Mouse (Mus musculus) spleen, embryonic (tissue): Measurements from ENCODE around the gene Shank2.

ENCODE experiments used
- CTCF ChIA-PET: fragments of 350-600 bp; sonication (Branson Sonifier 250); formaldehyde crosslinking; loops from one replicate; lab custom pipeline; 2022; lab: Charles Lee

The Shank2 gene

GRCm38 (mm10) chr7:144271074-144271473 is 269.3 kb downstream of the Shank2 start:
- CTCF ChIA-PET: no interaction called here

- CTCF ChIA-PET: no interaction called here
Observed at GRCm38 (mm10) chr7:144278703-144279102, 277.0 kb downstream of the Shank2 start.

DNA sequence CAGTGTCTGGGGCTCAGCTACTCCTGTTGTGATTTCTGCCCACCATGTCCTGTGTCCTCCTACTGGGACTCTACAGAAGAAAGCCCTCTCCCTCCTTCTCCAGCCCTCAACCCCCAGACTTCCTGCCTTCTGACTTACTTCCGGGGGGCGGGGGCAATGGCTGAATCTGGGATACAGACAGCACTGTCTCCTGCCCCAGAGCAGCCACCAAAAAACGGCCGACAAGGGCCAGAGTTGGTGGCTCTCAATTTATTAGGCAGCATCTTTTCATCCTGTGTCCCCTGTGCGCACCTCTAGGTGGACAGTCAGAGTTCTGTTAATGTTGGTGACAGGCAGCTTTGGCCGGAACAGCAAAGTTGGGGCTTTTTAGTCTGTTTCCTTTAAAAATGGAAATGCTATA is 282.0 kb downstream of the Shank2 start:
- CTCF ChIA-PET: no interaction called here

GRCm38 (mm10) chr7:144284241-144285065 is 282.7 kb downstream of the Shank2 start:
- CTCF ChIA-PET: no interaction called here

GRCm38 (mm10) chr7:144285066-144285633 is 283.4 kb downstream of the Shank2 start:
- CTCF ChIA-PET: no interaction called here

- CTCF ChIA-PET: no interaction called here
Observed at GRCm38 (mm10) chr7:144285912-144286311, 284.2 kb downstream of the Shank2 start.

GRCm38 (mm10) chr7:144287991-144288390 is 286.3 kb downstream of the Shank2 start:
- CTCF ChIA-PET: no interaction called here

DNA sequence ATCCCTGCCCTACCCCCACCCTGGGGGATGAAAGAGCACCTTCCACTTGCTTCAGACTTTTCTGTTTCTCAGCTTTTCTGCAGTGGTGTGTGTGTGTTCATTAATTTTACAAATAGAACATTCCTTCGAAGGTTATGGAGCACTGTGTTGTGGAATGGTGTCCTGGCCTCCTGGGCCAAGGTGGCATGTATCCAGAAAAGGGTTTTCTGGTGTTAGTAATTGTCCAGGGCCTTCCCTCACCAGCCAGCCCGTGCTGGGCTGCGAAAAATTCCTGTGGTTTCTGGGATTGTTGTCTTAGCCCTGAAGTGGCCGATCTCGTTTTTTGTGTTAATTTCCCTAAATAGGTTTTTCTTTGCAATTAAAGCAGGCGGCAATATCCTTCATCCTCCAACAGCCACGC is 289.8 kb downstream of the Shank2 start:
- CTCF ChIA-PET: no interaction called here

GRCm38 (mm10) chr7:144293611-144294010 is 291.9 kb downstream of the Shank2 start:
- CTCF ChIA-PET: no interaction called here

GRCm38 (mm10) chr7:144294239-144295200 is 292.8 kb downstream of the Shank2 start:
- CTCF ChIA-PET: no interaction called here

- CTCF ChIA-PET: no interaction called here
Observed at GRCm38 (mm10) chr7:144299351-144299750, 297.6 kb downstream of the Shank2 start.

DNA sequence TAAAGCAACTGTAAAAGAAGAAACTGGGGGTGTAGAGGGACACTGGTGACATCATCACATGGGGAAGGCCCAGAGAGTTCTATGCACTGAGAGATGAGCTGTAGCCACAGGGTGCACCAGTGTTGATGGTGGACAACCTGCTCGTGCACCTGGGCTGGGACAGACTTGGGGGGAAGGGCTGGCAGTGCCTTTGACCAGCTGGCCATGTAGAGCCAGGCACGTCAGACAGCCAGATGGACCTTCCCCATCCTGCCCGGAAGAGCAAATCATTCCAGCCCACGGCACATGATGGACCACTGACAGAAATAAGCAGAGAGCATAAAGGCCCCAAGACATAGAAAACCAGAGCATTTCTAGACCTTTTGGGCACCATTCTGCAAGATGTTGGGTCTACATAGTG is 299.9 kb downstream of the Shank2 start:
- CTCF ChIA-PET: no interaction called here

GRCm38 (mm10) chr7:144302498-144302897 is 300.8 kb downstream of the Shank2 start:
- CTCF ChIA-PET: no interaction called here

DNA sequence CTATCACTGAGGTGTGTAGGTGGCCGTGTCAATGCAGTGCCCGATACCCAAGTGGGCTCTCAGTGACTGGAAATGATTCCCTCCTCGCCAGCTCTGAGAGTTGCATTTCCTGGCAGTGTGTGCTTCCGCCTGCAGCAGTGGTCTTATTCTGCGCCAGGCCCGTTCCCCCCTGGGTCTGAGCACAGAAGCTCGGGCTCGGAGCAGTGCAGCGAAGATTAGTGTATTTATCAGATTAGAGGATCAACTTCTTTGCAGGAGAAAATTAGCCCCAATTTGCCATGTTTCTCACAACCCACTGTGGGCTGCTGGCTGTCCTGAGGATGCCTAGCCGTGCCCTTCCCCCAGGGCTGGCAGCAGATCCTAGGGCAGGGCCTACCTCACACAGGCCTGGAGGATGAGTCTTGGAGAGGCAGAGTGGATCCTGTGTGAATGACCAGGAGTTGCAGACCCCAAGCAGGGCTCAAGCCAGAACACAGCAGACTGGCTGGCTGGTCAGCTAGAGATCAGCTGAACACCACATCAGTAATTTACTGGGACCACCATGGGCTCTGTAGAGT is 306.2 kb downstream of the Shank2 start:
- CTCF ChIA-PET: no interaction called here

GRCm38 (mm10) chr7:144314438-144315105 is 312.8 kb downstream of the Shank2 start:
- CTCF ChIA-PET: no interaction called here

DNA sequence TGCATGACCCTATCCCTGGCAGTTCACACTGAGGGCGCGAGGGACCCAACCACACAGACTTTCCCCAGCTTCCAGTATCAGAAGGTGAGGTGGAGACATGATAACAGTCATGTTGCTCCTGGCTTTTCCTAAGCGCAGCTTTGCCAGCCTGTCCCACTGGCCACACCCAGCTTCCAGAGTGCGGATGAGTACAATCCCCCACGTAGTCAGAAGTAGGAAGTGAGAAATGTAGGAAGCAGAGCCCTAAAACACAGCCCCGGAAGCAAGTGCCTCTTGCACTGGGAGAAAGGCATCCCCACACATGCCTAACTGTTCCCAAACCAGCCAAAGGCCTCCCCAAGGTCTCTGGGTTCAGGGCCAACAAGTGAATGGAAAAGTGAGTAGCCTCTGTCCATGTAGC is 314.5 kb downstream of the Shank2 start:
- CTCF ChIA-PET: no interaction called here

GRCm38 (mm10) chr7:144316797-144317196 is 315.1 kb downstream of the Shank2 start:
- CTCF ChIA-PET: no interaction called here

- CTCF ChIA-PET: no interaction called here
Observed at GRCm38 (mm10) chr7:144324077-144324476, 322.3 kb downstream of the Shank2 start.

GRCm38 (mm10) chr7:144324861-144325260 is 323.1 kb downstream of the Shank2 start:
- CTCF ChIA-PET: no interaction called here

GRCm38 (mm10) chr7:144325603-144326002 is 323.9 kb downstream of the Shank2 start:
- CTCF ChIA-PET: no interaction called here

- CTCF ChIA-PET: no interaction called here
Observed at GRCm38 (mm10) chr7:144329403-144329890, 327.7 kb downstream of the Shank2 start.
